Mouse (Mus musculus) adrenal gland, postnatal 36 days (tissue): Measurements from ENCODE around the gene Prss33. TPM values are rescaled to one million over a fixed set of nuclear protein-coding genes. Genes with fewer than 3 reads are reported as not detected.
"Not testable (repeated sequence)": the region's sequence is repeated elsewhere in the genome, so short reads cannot be mapped to it uniquely, and the experiment has no call there.

ENCODE experiments used
- DNase-seq, 2 experiments: peaks; one replicate each; pipeline ENCODE4 v3.0.0; 2021; ENCODE audit warnings: mixed read lengths in 1 of 2
- long read RNA-seq, 2 experiments: library from polyadenylated mRNA; stranded (forward); transcript quantifications; one replicate each; pipeline ENCODE4 v2.0.0; 2021; ENCODE audit warnings: borderline sequencing depth in 2 of 2
- total RNA-seq, 2 experiments: library from RNA; stranded (reverse); gene quantifications; 2 replicates each; pipeline ENCODE4 v1.2.3; 2021

Prss33 gene
- not detected for total RNA-seq
- long read RNA-seq, experiment 1: 0 reads
- long read RNA-seq, experiment 2: 0 reads

- DNase-seq: no peak
Observed at GRCm38 (mm10) chr17:23836006-23836575, at the start of gene Prss33. Gene Prss33, minus strand, starts transcription at chr17:23836056.

GRCm38 (mm10) chr17:23880576-23880975 lies 44.7 kb upstream of the Prss33 start, which contains the start of the genes Dcpp1 and Dcpp2:
Gene Dcpp1, plus strand, starts transcription at chr17:23880876.
Gene Dcpp2, plus strand, starts transcription at chr17:23880880.
- DNase-seq: not testable (repeated sequence)

GRCm38 (mm10) chr17:23877166-23877565 lies 41.3 kb upstream of the Prss33 start:
- DNase-seq: no peak

DNA sequence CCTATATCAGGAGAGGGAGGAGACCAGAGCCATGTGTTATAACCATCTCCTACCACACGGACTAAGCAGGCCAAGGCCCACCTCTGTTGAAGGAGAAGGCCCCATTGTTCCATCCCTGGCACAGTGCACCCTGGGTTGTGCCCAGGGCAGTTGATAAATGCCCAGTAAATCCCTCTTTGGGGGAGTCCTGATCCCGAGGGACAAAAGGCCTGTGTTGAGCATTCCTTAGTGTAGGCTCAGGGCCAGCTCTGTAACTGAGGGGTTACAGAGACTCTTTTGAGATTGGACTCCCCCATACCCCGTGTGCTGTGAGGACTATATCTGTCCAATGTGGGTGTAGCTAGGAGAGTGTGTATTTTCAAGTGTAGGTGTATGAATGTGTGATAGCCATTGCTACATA lies 40.9 kb upstream of the Prss33 start:
- no peak for DNase-seq

- DNase-seq: peak; percentile 45 to 60
Observed at GRCm38 (mm10) chr17:23873884-23874856, 38.3 kb upstream of the Prss33 start.

GRCm38 (mm10) chr17:23868513-23868912 lies 32.7 kb upstream of the Prss33 start:
- DNase-seq: peak in 1 of 2 experiments; percentile 35

GRCm38 (mm10) chr17:23867756-23868155 lies 31.9 kb upstream of the Prss33 start, which contains the start of gene Prss21:
Gene Prss21, plus strand, starts transcription at chr17:23868056.
- no peak for DNase-seq

- DNase-seq: peak in 1 of 2 experiments; percentile 47
Observed at GRCm38 (mm10) chr17:23862926-23863325, 27.1 kb upstream of the Prss33 start.

DNA sequence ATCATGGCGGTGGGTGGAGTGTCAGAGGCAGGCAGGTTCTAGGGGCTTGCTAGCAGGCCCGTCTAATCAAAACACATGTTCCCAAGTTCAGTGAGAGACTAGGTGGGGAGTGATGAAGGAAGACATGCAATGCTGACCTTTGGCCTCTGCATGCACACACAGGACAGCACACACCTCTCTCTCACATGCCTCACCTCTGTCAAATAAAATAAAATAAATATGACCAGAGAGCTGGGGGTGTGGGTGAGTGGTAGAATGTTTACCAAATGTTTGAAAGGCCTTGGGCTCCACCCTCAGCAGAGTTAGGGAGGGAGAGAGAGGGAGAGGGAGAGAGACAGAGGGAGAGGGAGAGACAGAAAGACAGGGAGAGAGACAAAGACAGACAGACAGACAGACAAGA lies 22.1 kb upstream of the Prss33 start:
- DNase-seq: no peak

GRCm38 (mm10) chr17:23857193-23857592 lies 21.3 kb upstream of the Prss33 start:
- no peak for DNase-seq

- no peak for DNase-seq
Observed at GRCm38 (mm10) chr17:23854229-23854765, 18.4 kb upstream of the Prss33 start.

DNA sequence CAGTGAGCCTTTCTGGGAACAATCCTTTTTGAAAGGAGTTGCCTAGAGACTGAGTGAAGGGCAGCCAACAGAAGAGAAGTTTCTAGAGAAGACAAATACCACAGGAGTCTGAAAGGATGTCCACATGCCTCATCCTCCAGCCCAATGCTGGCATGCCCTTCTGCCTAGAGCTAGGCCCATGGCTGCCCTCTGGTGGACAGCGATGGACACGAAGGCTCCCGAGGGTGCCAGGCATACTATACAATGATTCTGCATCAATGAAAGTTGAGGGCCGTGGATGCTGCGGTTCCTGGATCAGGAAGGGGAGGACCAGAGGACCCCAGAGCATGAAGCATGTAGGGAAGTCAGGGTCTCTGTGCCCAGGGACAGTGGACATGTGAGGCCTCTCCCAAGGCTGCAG lies 17.4 kb upstream of the Prss33 start:
- peak; percentile 72 to 82 for DNase-seq

GRCm38 (mm10) chr17:23850853-23851749 lies 15.2 kb upstream of the Prss33 start:
- DNase-seq: peak; percentile 63 to 73

DNA sequence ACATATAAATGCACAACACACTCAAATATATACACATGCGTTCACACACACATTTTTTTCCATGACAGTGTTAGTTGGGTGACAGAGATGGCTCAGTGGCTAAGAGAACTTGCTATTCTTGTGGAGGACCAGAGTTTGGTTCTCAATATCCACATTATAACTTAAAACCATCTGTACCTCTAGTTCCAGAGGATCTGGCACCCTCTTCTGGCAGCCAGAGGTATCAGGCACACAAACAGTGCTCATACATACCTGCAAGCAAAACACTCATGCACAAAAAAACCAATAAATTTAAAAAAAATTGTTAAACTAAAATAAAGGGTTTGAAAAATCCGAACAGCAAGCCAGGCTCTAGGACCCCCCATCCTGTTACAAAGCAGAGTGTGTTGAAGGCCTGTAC lies 14.2 kb upstream of the Prss33 start:
- no peak for DNase-seq

GRCm38 (mm10) chr17:23843812-23844273 lies 8.0 kb upstream of the Prss33 start, which contains the start of the genes Prss32 and Prss41:
Gene Prss32, plus strand, starts transcription at chr17:23843855.
Gene Prss41, minus strand, starts transcription at chr17:23844172.
- DNase-seq: peak; percentile 69 to 79

- DNase-seq: peak in 1 of 2 experiments; percentile 59
Observed at GRCm38 (mm10) chr17:23843141-23843811, 7.4 kb upstream of the Prss33 start.

DNA sequence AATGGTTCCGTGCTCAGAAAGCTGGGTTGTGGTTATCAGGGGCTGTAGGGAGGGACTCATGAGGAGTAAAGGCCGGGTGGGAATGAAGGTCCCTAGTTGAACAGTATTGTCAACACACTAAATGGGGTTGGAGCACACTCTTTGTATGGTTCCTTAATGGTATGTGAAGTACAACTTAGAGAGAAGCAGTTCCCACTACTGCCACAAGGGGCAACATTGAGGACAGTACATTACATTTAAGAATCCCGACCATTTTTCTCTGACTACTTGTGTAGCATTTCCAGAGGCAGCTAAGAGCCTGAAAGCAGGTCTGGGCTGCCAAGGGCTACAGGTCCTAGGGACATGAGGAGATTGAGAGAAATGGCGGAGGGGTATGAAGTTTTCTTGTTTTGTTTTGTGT lies 5.3 kb upstream of the Prss33 start:
- DNase-seq: peak; percentile 37 to 70

DNA sequence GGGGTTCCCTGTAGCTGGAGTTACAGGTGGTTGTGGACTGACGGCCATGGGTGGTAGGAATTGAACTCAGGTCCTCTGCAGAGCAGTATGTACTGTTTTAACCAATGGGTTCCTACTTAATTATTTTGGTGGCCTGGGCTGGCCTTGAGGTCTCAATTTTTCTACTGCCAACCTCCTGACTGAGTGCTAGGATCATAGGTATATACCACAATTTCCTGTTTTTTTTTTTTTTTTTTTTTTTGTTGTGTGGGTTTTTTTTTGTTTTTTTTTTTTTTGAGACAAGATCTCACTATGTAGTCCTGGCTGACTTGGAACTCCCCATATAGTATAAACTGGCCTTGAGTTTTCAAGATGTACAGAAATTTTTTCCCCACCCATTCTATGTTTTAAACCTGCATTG lies 4.7 kb downstream of the Prss33 start:
- DNase-seq: no peak

DNA sequence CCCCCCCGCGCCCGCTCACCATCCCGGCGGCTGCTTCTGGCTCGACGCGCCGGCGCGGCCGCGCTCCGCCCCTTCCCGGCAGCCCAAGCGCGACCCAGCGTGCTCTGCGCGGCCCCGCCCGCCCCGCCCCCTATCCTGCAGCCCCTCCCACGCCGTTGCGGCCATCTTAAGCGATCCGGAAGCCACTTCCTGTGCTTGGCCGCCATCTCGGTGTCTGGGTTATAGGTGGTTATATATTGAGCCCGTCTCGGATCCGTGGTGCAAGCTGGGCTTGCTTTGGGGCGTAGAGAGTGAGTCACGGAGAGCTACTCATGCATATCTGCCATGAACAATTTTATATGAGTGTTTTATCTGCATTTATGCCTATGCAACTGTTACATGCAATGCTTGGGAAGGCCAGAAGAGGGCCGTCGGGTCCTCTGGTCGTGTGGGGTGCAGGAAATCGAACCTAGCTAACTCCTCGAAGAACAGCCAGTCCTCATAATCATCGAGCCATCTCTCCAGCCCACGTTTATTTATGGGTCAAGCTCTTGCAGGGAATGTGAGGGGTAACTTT lies 6.7 kb downstream of the Prss33 start, which contains the start of gene Elob:
TSS of gene Elob (minus strand) at position 73 of the 556 bp plus-strand sequence.
- DNase-seq: peak; percentile 89 to 90
